In the genomic region with DNA sequence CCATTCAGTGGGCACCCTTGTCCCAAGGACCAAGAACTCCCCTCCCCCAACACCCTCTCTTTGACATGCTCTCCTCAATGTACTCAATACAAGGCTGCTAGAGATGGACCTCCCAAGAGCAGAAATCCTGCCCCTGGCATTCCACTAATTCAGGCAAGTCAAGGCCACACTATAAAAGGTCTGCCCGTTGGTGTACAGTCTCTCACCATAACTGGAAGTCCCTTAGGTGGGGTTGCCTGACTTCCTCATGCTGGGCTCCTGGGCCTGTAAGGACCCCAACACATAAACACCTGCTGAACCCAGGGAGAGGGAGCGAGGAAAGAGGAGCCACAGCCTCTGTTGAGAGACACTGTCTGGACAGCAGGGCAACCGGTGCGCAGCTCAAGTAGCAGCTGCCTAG, we compare ENCODE assay signal across 7 mouse cellular contexts. TPM values are rescaled to one million over a fixed set of nuclear protein-coding genes. Genes with fewer than 3 reads are reported as not detected.
DNase-seq lines count a peak whose midpoint lies in the region; ATAC-seq and TF ChIP-seq lines count a peak whose summit lies in the region.

No protein-coding gene starts in this region.

- H3K4me2 ChIP-seq in neural tube, embryonic 11.5 days (ENCODE audit: low read depth), result peak overlapping the region; percentile 74
- H3K4me2 ChIP-seq in forebrain, postnatal 0 days (ENCODE audit: low read depth), result peak overlapping the region; percentile 63
- peak overlapping the region; percentile 95 for H3K4me2 ChIP-seq in liver, embryonic 14.5 days (ENCODE audit: low read depth)

- H3K27me3 ChIP-seq in neural tube, embryonic 11.5 days (ENCODE audit: control insufficient read depth, insufficient read depth, low read length), result no peaks in the 10 kb centered on the region
- no peaks in the 10 kb centered on the region for H3K27me3 ChIP-seq in forebrain, postnatal 0 days (ENCODE audit: insufficient read depth, low read length)
- H3K27me3 ChIP-seq in liver, embryonic 14.5 days (ENCODE audit: control insufficient read depth, insufficient read depth, low read length), result no peaks in the 10 kb centered on the region

- 92% methylated on average over 4 of the region's 4 CpGs for WGBS in neural tube, embryonic 11.5 days
- 91% methylated on average over 4 of the region's 4 CpGs for WGBS in forebrain, postnatal 0 days
- 78% methylated on average over 4 of the region's 4 CpGs for WGBS in liver, embryonic 14.5 days (ENCODE audit: insufficient replicate concordance)

- TF ChIP-seq EP300 in liver, embryonic 14.5 days (IDR thresholded peaks at IDR 0.05; ENCODE audit: low read depth), result no peak

- H3K36me3 ChIP-seq in neural tube, embryonic 11.5 days (ENCODE audit: control insufficient read depth, insufficient read depth, low read length), result peaks cover 11% of the 10 kb centered on the region
- peaks cover 39% of the 10 kb centered on the region for H3K36me3 ChIP-seq in forebrain, postnatal 0 days (ENCODE audit: insufficient read depth)
- H3K36me3 ChIP-seq in liver, embryonic 14.5 days (replicated peaks; ENCODE audit: control insufficient read depth, insufficient read depth, low read depth), result peaks cover 4% of the 10 kb centered on the region

- H3K4me3 ChIP-seq in neural tube, embryonic 11.5 days (ENCODE audit: low read depth, low read length), result no peak overlapping the region
- no peak overlapping the region for H3K4me3 ChIP-seq in forebrain, postnatal 0 days (ENCODE audit: low read depth, low read length)
- H3K4me3 ChIP-seq in liver, embryonic 14.5 days (ENCODE audit: insufficient read depth in 1 of 2, low read depth in 2 of 2, low read length in 2 of 2), result peak overlapping the region; percentile 87 to 91

- ATAC-seq in neural tube, embryonic 11.5 days (ENCODE audit: insufficient read depth, low FRiP score, low TSS enrichment), result no peak
- ATAC-seq in forebrain, postnatal 0 days, result no peak
- ATAC-seq in liver, embryonic 14.5 days (ENCODE audit: insufficient read depth), result no peak

- H3K4me1 ChIP-seq in neural tube, embryonic 11.5 days (ENCODE audit: control insufficient read depth, insufficient read depth, low read length), result peaks cover 6% of the 10 kb centered on the region
- H3K4me1 ChIP-seq in forebrain, postnatal 0 days (ENCODE audit: insufficient read depth), result peaks cover 6% of the 10 kb centered on the region; the same call in 1 of the 2 replicates
- H3K4me1 ChIP-seq in liver, embryonic 14.5 days (replicated peaks; ENCODE audit: control insufficient read depth in 2 of 2, insufficient read depth in 2 of 2, low read length in 1 of 2), result peaks cover 3 to 7% of the 10 kb centered on the region in 2 experiments; a peak in 3 of 4 replicates

- no peak for TF ChIP-seq CTCF in forebrain, postnatal 0 days (IDR thresholded peaks at IDR 0.05; ENCODE audit: low read depth)
- TF ChIP-seq CTCF in liver, embryonic 14.5 days (IDR thresholded peaks at IDR 0.05; ENCODE audit: low read depth), result no peak

- 0 out of 2 replicates have a peak overlapping the region, but pooled peaks have one; percentile 82 for H3K9ac ChIP-seq in neural tube, embryonic 11.5 days (ENCODE audit: low read length)
- no peak overlapping the region for H3K9ac ChIP-seq in forebrain, postnatal 0 days
- H3K9ac ChIP-seq in liver, embryonic 14.5 days (replicated peaks), result no peak overlapping the region; the same call in 1 of the 2 replicates

- H3K9me3 ChIP-seq in neural tube, embryonic 11.5 days (ENCODE audit: control insufficient read depth, low read length), result no peaks in the 10 kb centered on the region
- no peaks in the 10 kb centered on the region for H3K9me3 ChIP-seq in forebrain, postnatal 0 days (ENCODE audit: low read length)
- no peaks in the 10 kb centered on the region for H3K9me3 ChIP-seq in liver, embryonic 14.5 days (ENCODE audit: control insufficient read depth, low read length)

- no peak overlapping the region for H3K27ac ChIP-seq in neural tube, embryonic 11.5 days (ENCODE audit: low read depth, low read length)
- H3K27ac ChIP-seq in forebrain, postnatal 0 days (ENCODE audit: low read depth, low read length), result no peak overlapping the region
- H3K27ac ChIP-seq in liver, embryonic 14.5 days, result no peak overlapping the region

- DNase-seq in neural tube, embryonic 11.5 days (ENCODE audit: low spot score), result no peak
- DNase-seq in neural tube, embryonic 10.5 days (ENCODE audit: extremely low spot score, low spot score), result no peak
- DNase-seq in forebrain, postnatal 0 days, result no peak
- no peak for DNase-seq in liver, embryonic 14.5 days (ENCODE audit: low read depth in 3 of 3, low spot score in 3 of 3)
- DNase-seq in spleen, postnatal 10 days (ENCODE audit: low spot score in 2 of 2), result no peak
- DNase-seq in right cerebral cortex, postnatal 25 days, result no peak
- DNase-seq in layer of hippocampus, postnatal 36 days, result no peak

RNA-seq across cellular contexts. Expression of a gene that starts 1.3 kb away (rescaled TPM):
- 11.7 and 14.1 TPM in 2 replicates for polyA plus RNA-seq in neural tube, embryonic 11.5 days (2014; fragmentation: Nextera tagmentation; extraction: Ambion mirVana)
- 17.6 and 21.1 TPM in 2 replicates for total RNA-seq in forebrain, postnatal 0 days (2014; rRNA removed)
- 10.1 and 10.9 TPM in 2 replicates for polyA plus RNA-seq in forebrain, postnatal 0 days (2015; fragmentation: Nextera tagmentation; extraction: Ambion mirVana)
- 6.6 and 6.9 TPM in 2 replicates for polyA plus RNA-seq in liver, embryonic 14.5 days (2012; rRNA removed)
- polyA plus RNA-seq in liver, embryonic 14.5 days (2014; fragmentation: Nextera tagmentation; extraction: Ambion mirVana), result 4.7 and 5.2 TPM in 2 replicates
- 10 to 100 TPM; 11.5 to 11.7 TPM for total RNA-seq in layer of hippocampus, postnatal 36 days (2021)

RNA-seq across cellular contexts. Expression of a gene that starts 8.8 kb away (rescaled TPM):
- 0.12 TPM in 1 of 2 replicates, not detected in the other for polyA plus RNA-seq in neural tube, embryonic 11.5 days (2014; fragmentation: Nextera tagmentation; extraction: Ambion mirVana)
- not detected in 2 replicates for total RNA-seq in forebrain, postnatal 0 days (2014; rRNA removed)
- polyA plus RNA-seq in forebrain, postnatal 0 days (2015; fragmentation: Nextera tagmentation; extraction: Ambion mirVana), result 0.09 and 0.16 TPM in 2 replicates
- polyA plus RNA-seq in liver, embryonic 14.5 days (2012; rRNA removed), result not detected in 2 replicates
- not detected in 2 replicates for polyA plus RNA-seq in liver, embryonic 14.5 days (2014; fragmentation: Nextera tagmentation; extraction: Ambion mirVana)
- under 1 TPM in 1 of 2 experiments, not detected in 1; 0.46 TPM for total RNA-seq in layer of hippocampus, postnatal 36 days (2021)

RNA-seq across cellular contexts. Expression of a gene that starts 28.7 kb away (rescaled TPM):
- not detected in 2 replicates for polyA plus RNA-seq in neural tube, embryonic 11.5 days (2014; fragmentation: Nextera tagmentation; extraction: Ambion mirVana)
- total RNA-seq in forebrain, postnatal 0 days (2014; rRNA removed), result 0.08 TPM in 1 of 2 replicates, not detected in the other
- 0.38 and 0.98 TPM in 2 replicates for polyA plus RNA-seq in forebrain, postnatal 0 days (2015; fragmentation: Nextera tagmentation; extraction: Ambion mirVana)
- 0.03 and 0.06 TPM in 2 replicates for polyA plus RNA-seq in liver, embryonic 14.5 days (2012; rRNA removed)
- polyA plus RNA-seq in liver, embryonic 14.5 days (2014; fragmentation: Nextera tagmentation; extraction: Ambion mirVana), result 0.04 and 0.13 TPM in 2 replicates
- total RNA-seq in layer of hippocampus, postnatal 36 days (2021), result under 1 TPM; 0.12 to 0.18 TPM

RNA-seq across cellular contexts. Expression of a gene that starts 28.8 kb away (rescaled TPM):
- 74.4 and 87.6 TPM in 2 replicates for polyA plus RNA-seq in neural tube, embryonic 11.5 days (2014; fragmentation: Nextera tagmentation; extraction: Ambion mirVana)
- 144 and 158 TPM in 2 replicates for total RNA-seq in forebrain, postnatal 0 days (2014; rRNA removed)
- polyA plus RNA-seq in forebrain, postnatal 0 days (2015; fragmentation: Nextera tagmentation; extraction: Ambion mirVana), result 144 and 164 TPM in 2 replicates
- 6.9 and 7.5 TPM in 2 replicates for polyA plus RNA-seq in liver, embryonic 14.5 days (2012; rRNA removed)
- polyA plus RNA-seq in liver, embryonic 14.5 days (2014; fragmentation: Nextera tagmentation; extraction: Ambion mirVana), result 17.0 and 19.3 TPM in 2 replicates
- total RNA-seq in layer of hippocampus, postnatal 36 days (2021), result 10 to 100 TPM; 39.8 to 42.0 TPM

RNA-seq across cellular contexts. Expression of a gene that starts 31.7 kb away (rescaled TPM):
- polyA plus RNA-seq in neural tube, embryonic 11.5 days (2014; fragmentation: Nextera tagmentation; extraction: Ambion mirVana), result 0.32 and 0.42 TPM in 2 replicates
- 0.38 and 1.5 TPM in 2 replicates for total RNA-seq in forebrain, postnatal 0 days (2014; rRNA removed)
- 0.34 and 0.90 TPM in 2 replicates for polyA plus RNA-seq in forebrain, postnatal 0 days (2015; fragmentation: Nextera tagmentation; extraction: Ambion mirVana)
- polyA plus RNA-seq in liver, embryonic 14.5 days (2012; rRNA removed), result not detected in 2 replicates
- polyA plus RNA-seq in liver, embryonic 14.5 days (2014; fragmentation: Nextera tagmentation; extraction: Ambion mirVana), result not detected in 2 replicates
- total RNA-seq in layer of hippocampus, postnatal 36 days (2021), result 1 to 10 TPM; 3.6 to 3.7 TPM

Comparison
In these comparisons a context has a peak if more than half of its experiments do, and no peak if none do; other contexts are left out.
1. H3K4me3 ChIP-seq: peak in liver, embryonic 14.5 days (2 of 2); none in neural tube, embryonic 11.5 days (single experiment) and forebrain, postnatal 0 days (single experiment).
2. Peak in every context shown above with its lines, with median percentiles within 50 percentile points of each other: H3K4me2 ChIP-seq.